17 mouse cellular contexts compared by ENCODE assay signal in genomic region chr1:163562166-163562733, GRCm38 (mm10).
DNase-seq lines count a peak whose midpoint lies in the region; ATAC-seq and TF ChIP-seq lines count a peak whose summit lies in the region.
"Had no signal": no experiment of that assay in that cellular context is flagged by ENCODE, and none has a peak within 500 bp of the region (broad histone marks: within the 10 kb centered on the region; RNA-seq: fewer than 3 reads in every experiment).

No protein-coding gene starts in this region.

- no peak for ATAC-seq in lung, embryonic 14.5 days (ENCODE audit: insufficient read depth)
- peak; percentile 88 for ATAC-seq in intestine, embryonic 16.5 days
- no peak for ATAC-seq in midbrain, embryonic 13.5 days
- no peak for ATAC-seq in CD4-positive, CD25-positive, alpha-beta regulatory T cell, adult 4 months
- ATAC-seq: forebrain, embryonic 13.5 days had no signal

- H3K9ac ChIP-seq in lung, embryonic 14.5 days: no peak overlapping the region
- H3K9ac ChIP-seq in intestine, embryonic 16.5 days (ENCODE audit: low read depth, low read length): no peak overlapping the region
- H3K9ac ChIP-seq in midbrain, embryonic 13.5 days (replicated peaks): no peak overlapping the region
- H3K9ac ChIP-seq: forebrain, embryonic 13.5 days; heart, embryonic 13.5 days; hindbrain, embryonic 13.5 days had no signal

- H3K9me3 ChIP-seq in lung, embryonic 14.5 days (ENCODE audit: low read depth, low read length): no peaks in the 10 kb centered on the region
- no peaks in the 10 kb centered on the region for H3K9me3 ChIP-seq in intestine, embryonic 16.5 days (ENCODE audit: control insufficient read depth, low read length)
- H3K9me3 ChIP-seq in midbrain, embryonic 13.5 days: no peaks in the 10 kb centered on the region
- H3K9me3 ChIP-seq: forebrain, embryonic 13.5 days; heart, embryonic 13.5 days; hindbrain, embryonic 13.5 days had no signal

- no peak overlapping the region for H3K4me3 ChIP-seq in gastrocnemius, adult 2 months
- no peak overlapping the region for H3K4me3 ChIP-seq in lung, embryonic 14.5 days (ENCODE audit: low read depth, low read length)
- no peak overlapping the region for H3K4me3 ChIP-seq in intestine, embryonic 16.5 days (ENCODE audit: low read length)
- H3K4me3 ChIP-seq in midbrain, embryonic 13.5 days (replicated peaks): no peak overlapping the region
- H3K4me3 ChIP-seq: forebrain, embryonic 13.5 days; heart, embryonic 13.5 days; hindbrain, embryonic 13.5 days had no signal

- WGBS in lung, embryonic 14.5 days: 31% methylated on average over 4 of the region's 4 CpGs
- WGBS in intestine, embryonic 16.5 days: 31% methylated on average over 4 of the region's 4 CpGs
- WGBS in midbrain, embryonic 13.5 days: 73% methylated on average over 4 of the region's 4 CpGs

- peak overlapping the region; percentile 53; the same call in 1 of the 2 replicates for H3K27ac ChIP-seq in gastrocnemius, adult 2 months
- H3K27ac ChIP-seq in lung, embryonic 14.5 days (ENCODE audit: low read depth): peak overlapping the region; percentile 30; the same call in 1 of the 2 replicates
- no peak overlapping the region for H3K27ac ChIP-seq in intestine, embryonic 16.5 days (ENCODE audit: low read length)
- no peak overlapping the region for H3K27ac ChIP-seq in midbrain, embryonic 13.5 days
- H3K27ac ChIP-seq: forebrain, embryonic 13.5 days; heart, embryonic 13.5 days; hindbrain, embryonic 13.5 days had no signal

- no peaks in the 10 kb centered on the region for H3K4me1 ChIP-seq in lung, embryonic 14.5 days (ENCODE audit: insufficient read depth)
- H3K4me1 ChIP-seq in intestine, embryonic 16.5 days (ENCODE audit: control insufficient read depth, insufficient read depth, low read length): no peaks in the 10 kb centered on the region
- H3K4me1 ChIP-seq in midbrain, embryonic 13.5 days (replicated peaks): no peaks in the 10 kb centered on the region
- H3K4me1 ChIP-seq: forebrain, embryonic 13.5 days; hindbrain, embryonic 13.5 days had no signal

- intact Hi-C loops in gastrocnemius, adult 2 months (cut with DNase I): no loop called here

- no peak for TF ChIP-seq CTCF in gastrocnemius, adult 2 months (IDR thresholded peaks at IDR 0.05)
- TF ChIP-seq CTCF in lung, embryonic 14.5 days (IDR thresholded peaks at IDR 0.05; ENCODE audit: low read depth): no peak

- H3K27me3 ChIP-seq in lung, embryonic 14.5 days (ENCODE audit: insufficient read depth, low read length): no peaks in the 10 kb centered on the region
- no peaks in the 10 kb centered on the region for H3K27me3 ChIP-seq in intestine, embryonic 16.5 days (replicated peaks; ENCODE audit: control insufficient read depth, insufficient read depth, low read length)
- no peaks in the 10 kb centered on the region for H3K27me3 ChIP-seq in midbrain, embryonic 13.5 days
- H3K27me3 ChIP-seq: forebrain, embryonic 13.5 days; heart, embryonic 13.5 days; hindbrain, embryonic 13.5 days had no signal

- peak; percentile 22 for DNase-seq in gastrocnemius, adult 2 months
- DNase-seq in gastrocnemius, postnatal 4 days (ENCODE audit: low spot score in 2 of 2): no peak
- DNase-seq in lung, embryonic 14.5 days: no peak
- DNase-seq in lung, postnatal 4 days: no peak
- peak; percentile 74 for DNase-seq in adrenal gland, adult 8-10 months
- DNase-seq: B cell, adult 2 months; cerebellum, adult 2 months; kidney, adult 11 months; kidney, postnatal 4 days; lung, adult 2 months; thymus, postnatal 4 days had no signal

- no peak overlapping the region for H3K4me2 ChIP-seq in lung, embryonic 14.5 days
- no peak overlapping the region for H3K4me2 ChIP-seq in intestine, embryonic 16.5 days (ENCODE audit: low read depth, low read length)
- H3K4me2 ChIP-seq in midbrain, embryonic 13.5 days (replicated peaks): no peak overlapping the region
- H3K4me2 ChIP-seq: forebrain, embryonic 13.5 days; heart, embryonic 13.5 days; hindbrain, embryonic 13.5 days had no signal

- no peaks in the 10 kb centered on the region for H3K36me3 ChIP-seq in lung, embryonic 14.5 days (ENCODE audit: insufficient read depth)
- H3K36me3 ChIP-seq in intestine, embryonic 16.5 days (ENCODE audit: control insufficient read depth, insufficient read depth, low read length): no peaks in the 10 kb centered on the region
- no peaks in the 10 kb centered on the region for H3K36me3 ChIP-seq in midbrain, embryonic 13.5 days
- H3K36me3 ChIP-seq: heart, embryonic 13.5 days; hindbrain, embryonic 13.5 days had no signal

Comparison
In these comparisons a context has a peak if more than half of its experiments do, and no peak if none do; other contexts are left out.
1. DNase-seq: peak in gastrocnemius, adult 2 months (single experiment) and adrenal gland, adult 8-10 months (single experiment); none in gastrocnemius, postnatal 4 days (0 of 2), lung, embryonic 14.5 days (single experiment) and lung, postnatal 4 days (0 of 2).
2. H3K27ac ChIP-seq: peak in gastrocnemius, adult 2 months (single experiment) and lung, embryonic 14.5 days (single experiment); none in intestine, embryonic 16.5 days (single experiment) and midbrain, embryonic 13.5 days (single experiment).